Mouse (Mus musculus): ENCODE data around the gene Gm12184.

- TF ChIP-seq CTCF (conservative IDR thresholded peaks at IDR 0.05; ENCODE audit: low read length): no peak
- TF ChIP-seq NANOG (IDR thresholded peaks at IDR 0.05; ENCODE audit: borderline replicate concordance, low read length): no peak
- no peak for TF ChIP-seq POU5F1 (IDR thresholded peaks at IDR 0.05; ENCODE audit: borderline replicate concordance, low read length)
These were observed 17.0 kb downstream of the Gm12184 start for GRCm38 (mm10) chr11:48809434-48809830.
